Mouse (Mus musculus) splenic B cell, adult 2 months (primary cell): ENCODE data around the gene Aurkaip1.
A peak's percentile ranks its signal among the peaks of the same experiment; 100 is the strongest.

Source experiments
- DNase-seq: peaks from one replicate; pipeline ENCODE4 v3.0.0-alpha.2; 2011; ENCODE audit warnings: low read depth, low spot score
- H3K27me3 ChIP-seq: 2 replicates; pipeline ENCODE4 v1.6.1; 2012; ENCODE audit warnings: mild to moderate bottlenecking, low read length, moderate library complexity, mixed read lengths; ENCODE audit not compliant: control insufficient read depth, poor library complexity, insufficient read depth, severe bottlenecking
- H3K36me3 ChIP-seq: 2 replicates; pipeline ENCODE4 v1.6.1; 2012; ENCODE audit warnings: mild to moderate bottlenecking, low read length, moderate library complexity, mixed read lengths; ENCODE audit not compliant: control insufficient read depth, poor library complexity, insufficient read depth, severe bottlenecking

Aurkaip1 gene

DNA sequence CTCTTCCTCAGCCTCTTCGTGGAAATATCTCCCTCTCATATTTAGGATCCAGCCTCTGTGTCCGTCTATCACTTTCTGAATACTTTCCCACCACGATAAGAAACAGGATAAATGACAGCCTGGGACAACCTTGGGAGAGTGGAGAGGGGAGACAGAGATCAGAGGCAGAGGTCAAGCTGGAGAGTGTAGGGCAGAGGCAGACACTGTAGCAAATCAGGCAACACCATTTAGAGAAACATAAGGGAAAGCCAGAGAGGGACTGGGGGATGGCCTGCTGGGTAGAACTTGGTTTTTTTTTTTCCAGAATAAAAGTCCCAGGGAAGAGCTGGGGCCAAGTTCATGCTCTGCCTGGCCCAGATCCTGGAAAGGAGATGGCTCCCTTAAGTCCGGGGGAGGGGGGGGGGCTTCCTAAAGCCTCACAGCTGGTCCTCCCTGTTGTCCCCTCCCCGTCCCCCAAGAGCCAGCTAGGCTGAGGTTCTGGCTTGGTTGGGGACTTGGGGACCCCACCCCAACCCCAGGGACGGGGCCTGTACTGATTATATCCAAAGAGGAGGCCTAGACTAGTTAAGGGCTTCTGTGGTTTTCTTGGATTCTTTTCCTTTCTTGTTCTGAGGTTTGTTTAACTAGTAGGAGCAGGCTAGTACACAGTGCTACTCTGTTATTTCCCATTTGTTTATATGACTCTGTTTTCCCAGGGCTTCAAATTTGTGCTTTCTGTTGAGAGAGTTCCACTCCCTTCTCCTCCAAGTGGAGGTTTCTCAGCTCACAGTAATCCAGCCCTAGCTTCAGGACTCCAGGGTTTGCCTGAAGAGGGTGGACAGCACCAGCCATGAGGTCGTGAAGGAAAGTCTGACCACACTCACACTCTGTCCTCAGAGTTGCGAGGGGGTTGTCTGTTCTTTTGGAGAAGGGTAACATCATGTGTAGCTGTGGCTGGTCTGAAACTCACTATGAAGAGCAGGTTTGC lies 7.4 kb downstream of the Aurkaip1 start:
- Histone ChIP-seq H3K36me3 (no peaks in the 10 kb centered on the region), H3K27me3 (no peaks in the 10 kb centered on the region)
- DNase-seq = no peak

DNA sequence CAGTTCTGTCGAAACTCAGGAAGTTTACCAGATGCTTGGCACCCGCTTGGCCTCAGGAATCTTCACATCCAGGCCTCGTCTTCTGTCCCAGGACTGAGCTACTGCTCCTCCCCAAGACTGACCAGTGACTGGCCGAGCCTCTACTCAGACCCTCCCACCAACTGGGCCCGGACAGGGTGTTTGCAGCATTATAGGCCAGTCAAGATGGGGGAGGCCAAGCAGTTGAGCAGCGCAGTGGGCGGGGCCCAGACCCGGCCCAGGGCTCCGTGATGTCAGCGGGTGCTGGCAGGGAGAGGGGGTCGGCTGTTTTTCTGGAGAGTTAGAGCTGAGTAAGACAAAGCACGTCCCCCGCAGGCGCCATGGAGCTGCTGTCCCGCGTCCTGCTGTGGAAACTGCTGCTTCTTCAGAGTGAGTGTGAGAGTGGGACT lies 8.4 kb downstream of the Aurkaip1 start, which contains the start of gene Mxra8:
TSS of gene Mxra8 (plus strand) at position 198 of the 428 bp plus-strand sequence.
- Histone ChIP-seq H3K36me3 (no peaks in the 10 kb centered on the region), H3K27me3 (no peaks in the 10 kb centered on the region)
- DNase-seq = no peak

DNA sequence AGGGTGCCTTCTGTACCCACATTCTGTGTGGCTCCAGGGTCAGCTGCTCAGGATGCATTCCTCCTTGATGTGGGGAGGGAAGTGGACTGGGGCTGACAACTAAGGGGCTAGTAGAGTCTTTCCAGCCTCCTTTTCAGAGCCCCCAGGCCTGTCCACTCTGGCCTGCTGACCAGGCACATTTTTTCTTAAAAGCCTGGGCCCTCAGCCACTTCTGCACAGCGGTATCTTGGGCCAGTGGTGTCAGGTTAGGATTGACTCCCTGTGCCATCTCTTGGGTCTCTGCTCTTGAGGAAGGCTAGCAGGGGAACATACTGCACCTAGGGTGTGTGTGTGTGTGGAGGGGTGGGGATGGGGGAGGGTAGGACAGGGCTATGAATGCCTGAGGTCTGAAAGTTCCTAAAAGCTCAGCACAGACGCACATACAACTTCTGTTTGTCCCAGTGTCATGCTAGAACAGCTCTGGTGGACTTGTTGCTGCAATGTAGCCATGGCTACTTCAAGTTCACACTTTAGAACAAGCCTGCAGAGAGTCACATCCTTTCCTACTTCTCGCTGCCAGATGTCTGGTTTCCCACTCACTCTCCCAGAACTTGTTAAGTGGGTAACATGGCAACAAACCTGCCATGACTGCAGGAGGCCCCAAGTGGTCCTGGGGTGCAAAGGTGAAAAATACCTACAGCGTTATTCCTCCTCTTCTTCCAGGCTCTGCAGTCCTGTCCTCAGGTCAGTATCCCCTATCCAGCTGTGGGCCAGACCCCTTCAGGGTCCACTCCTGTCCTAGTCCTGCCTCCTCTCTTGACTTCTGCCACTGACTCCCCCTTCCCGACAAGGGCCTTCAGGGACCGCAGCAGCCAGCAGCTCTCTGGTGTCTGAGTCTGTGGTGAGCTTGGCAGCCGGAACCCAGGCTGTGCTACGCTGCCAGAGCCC lies 9.3 kb downstream of the Aurkaip1 start:
- Histone ChIP-seq H3K27me3 (no peaks in the 10 kb centered on the region), H3K36me3 (no peaks in the 10 kb centered on the region)
- no peak for DNase-seq

DNA sequence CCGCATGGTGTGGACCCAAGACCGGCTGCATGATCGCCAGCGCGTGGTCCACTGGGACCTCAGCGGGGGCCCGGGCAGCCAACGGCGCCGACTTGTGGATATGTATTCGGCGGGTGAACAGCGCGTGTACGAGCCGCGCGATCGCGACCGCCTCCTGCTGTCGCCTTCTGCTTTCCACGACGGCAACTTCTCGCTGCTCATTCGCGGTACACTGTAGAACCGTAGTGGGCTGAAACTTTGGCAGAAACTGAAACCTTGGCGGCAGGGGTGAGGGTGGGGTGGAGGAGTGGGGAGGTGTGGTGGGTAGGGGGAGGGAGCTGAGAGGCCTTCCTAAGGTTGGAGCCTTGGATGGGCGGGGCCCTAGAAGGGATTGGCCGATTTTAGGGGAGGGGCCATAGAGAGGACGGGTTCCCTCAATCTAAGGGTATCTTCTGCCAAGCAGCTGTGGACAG lies 10.0 kb downstream of the Aurkaip1 start:
- peak; percentile 85 for DNase-seq
- no peaks in the 10 kb centered on the region for H3K27me3 ChIP-seq
- H3K36me3 ChIP-seq = no peaks in the 10 kb centered on the region

DNA sequence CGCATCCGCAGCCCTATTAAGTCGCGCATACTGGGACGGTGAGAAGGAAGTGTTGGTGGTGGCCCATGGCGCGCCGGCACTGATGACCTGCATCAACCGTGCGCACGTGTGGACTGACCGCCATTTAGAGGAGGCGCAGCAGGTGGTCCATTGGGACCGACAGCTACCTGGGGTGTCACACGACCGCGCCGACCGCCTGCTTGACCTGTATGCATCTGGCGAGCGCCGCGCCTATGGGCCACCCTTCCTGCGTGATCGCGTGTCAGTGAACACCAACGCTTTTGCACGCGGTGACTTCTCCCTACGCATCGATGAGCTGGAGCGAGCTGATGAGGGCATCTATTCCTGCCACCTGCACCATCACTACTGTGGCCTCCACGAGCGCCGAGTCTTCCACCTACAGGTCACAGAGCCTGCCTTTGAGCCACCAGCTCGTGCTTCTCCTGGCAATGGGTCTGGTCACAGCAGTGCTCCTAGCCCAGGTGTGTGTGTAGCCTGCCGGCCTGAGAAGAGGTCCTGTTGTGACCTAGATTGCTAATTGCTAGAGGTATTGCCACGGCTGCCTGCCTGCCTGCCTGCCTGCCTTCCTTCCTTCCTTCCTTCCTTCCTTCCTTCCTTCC lies 10.7 kb downstream of the Aurkaip1 start:
- Histone ChIP-seq H3K27me3 (no peaks in the 10 kb centered on the region), H3K36me3 (no peaks in the 10 kb centered on the region)
- DNase-seq = peak; percentile 64

DNA sequence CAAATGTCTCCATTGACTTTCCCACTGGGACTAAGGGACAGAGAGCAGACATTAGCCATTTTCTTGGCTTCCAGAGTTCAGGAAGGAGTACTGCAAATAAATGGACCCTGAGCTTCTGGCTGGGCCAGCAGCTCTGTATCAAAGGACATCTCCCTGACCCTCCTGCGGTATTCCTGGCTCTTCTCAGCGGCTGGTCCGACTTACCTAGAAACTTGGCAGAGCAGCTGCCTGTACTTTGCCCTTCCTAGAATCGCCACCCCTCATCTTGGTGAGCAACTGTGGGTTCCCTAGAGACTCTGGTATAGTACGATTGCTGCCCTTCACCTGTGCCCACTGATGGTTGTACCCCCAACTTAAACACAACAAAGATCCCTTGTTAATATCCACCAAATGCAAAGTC lies 12.2 kb downstream of the Aurkaip1 start:
- no peak for DNase-seq
- Histone ChIP-seq H3K27me3 (no peaks in the 10 kb centered on the region), H3K36me3 (no peaks in the 10 kb centered on the region)

DNA sequence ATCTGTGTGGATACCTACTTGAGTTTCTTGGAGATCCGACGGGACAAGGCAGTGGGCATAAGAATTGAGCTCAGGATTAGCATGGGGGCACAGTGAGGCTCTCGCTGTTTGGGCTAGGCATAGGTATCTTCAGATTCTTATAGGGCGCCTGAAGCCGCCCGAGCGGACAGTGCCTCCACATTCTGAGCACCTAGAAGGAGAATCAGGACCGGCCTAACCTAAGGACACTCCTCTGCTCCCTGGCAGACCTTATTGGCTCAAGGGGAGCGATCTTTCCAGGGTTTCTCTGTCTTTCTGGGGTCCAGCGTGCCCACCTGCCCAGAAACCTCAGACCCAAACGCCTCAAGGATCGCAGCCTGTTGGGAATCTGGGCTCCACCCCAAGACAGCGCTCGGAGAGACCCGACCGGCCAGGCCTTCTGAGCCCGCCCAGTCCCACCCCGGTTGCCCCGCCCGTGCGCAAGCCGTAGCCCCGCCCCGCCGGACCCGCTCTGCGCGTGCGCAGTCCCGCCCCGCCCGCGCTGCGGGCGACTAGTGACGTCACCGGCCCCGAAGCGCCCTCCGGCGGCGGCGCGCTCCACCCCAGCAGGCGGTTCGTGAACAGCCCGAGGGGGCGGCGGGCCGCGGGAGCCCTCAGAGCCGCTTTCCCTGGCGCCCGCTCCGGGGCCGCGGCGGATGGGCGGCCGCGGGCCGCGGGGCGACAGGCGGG lies 16.0 kb downstream of the Aurkaip1 start, which contains the start of gene Dvl1:
TSS of gene Dvl1 (plus strand) at position 532 of the 708 bp plus-strand sequence.
- H3K36me3 ChIP-seq = no peaks in the 10 kb centered on the region
- H3K27me3 ChIP-seq = no peaks in the 10 kb centered on the region
- DNase-seq = peak; percentile 95

DNA sequence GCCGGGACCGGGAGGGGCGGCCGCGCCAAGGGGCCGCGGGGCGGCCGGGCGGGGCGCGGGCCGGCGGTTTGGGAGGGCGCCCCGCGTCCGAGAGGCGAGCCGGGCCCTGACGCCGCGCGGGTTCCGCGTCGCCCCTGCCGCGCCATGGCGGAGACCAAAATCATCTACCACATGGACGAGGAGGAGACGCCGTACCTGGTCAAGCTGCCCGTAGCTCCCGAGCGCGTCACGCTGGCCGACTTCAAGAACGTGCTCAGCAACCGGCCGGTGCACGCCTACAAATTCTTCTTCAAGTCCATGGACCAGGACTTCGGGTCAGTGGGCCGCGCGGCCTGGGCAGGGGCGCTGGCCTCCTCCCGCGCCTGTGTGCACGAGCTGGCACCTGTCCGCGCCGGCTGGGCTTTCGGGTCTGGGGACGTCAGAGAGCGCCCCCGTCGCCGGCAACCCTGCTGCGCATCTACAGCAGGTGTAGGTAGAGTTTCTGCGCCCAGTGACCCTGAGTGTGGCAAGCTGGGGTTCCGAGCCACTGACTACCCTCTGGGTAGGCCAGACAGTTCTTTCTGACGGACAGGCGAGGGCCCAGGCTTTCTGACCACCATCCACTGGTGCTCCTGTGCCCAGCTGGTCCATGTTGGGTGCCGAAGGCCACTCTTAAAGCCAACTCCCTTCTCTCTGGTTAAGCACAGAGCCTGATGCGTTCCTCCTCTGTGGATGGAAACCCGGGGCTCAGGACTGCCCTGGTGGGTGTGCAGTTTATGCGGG lies 16.7 kb downstream of the Aurkaip1 start:
- peak; percentile 55 for DNase-seq
- Histone ChIP-seq H3K27me3 (no peaks in the 10 kb centered on the region), H3K36me3 (no peaks in the 10 kb centered on the region)

DNA sequence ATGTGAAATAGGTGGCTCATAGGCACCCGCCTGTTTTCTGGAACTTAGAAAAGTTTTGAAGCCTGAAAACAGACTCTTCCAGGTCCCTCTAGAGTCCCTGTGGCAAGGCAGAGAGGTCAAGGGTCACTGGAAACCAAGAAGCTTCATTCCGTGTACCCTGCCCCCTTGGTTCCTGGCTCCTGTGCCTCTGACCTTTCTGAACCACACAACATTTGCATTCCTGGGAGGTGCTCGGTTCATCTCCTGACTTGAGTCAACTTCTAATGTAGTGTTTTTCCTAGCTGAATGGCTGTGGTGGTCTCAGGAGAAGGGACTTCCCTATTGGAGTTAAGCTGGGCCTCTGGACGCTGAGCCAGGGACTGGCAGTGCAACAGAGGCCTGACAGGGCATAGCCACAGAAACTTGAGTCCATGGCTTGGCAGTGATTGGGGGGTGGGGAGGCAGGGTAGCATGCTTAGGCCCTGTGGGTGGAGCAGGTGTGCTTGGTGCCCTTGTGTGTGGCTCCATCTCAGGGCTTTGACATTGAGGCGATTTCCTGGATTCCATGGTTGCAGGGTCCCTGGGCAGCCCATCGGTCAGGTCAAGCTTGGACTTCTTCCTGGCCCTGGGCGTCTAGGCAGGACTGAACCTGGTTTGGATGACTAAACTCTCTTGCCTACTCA lies 17.5 kb downstream of the Aurkaip1 start:
- Histone ChIP-seq H3K36me3 (no peaks in the 10 kb centered on the region), H3K27me3 (no peaks in the 10 kb centered on the region)
- DNase-seq = no peak

DNA sequence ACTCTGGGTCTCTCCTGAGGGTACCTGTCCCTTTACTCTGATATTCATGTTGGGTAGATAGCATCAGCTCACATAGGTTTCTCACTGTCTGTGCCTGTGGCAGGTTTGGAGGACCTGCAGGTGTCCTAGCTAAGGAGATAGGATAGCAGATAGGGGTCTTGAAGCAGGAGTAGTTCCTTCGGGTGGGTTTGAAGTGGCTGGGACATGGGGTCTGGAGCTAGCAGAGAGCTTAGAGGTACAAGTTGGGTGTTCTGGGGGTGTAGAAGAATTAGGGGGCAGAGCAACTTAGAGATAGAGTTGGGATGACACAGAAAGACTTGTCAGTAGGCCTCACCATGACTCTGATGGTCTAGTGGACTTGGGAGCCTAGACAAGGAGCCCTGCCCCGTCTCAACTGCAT lies 18.3 kb downstream of the Aurkaip1 start:
- DNase-seq = no peak
- Histone ChIP-seq H3K36me3 (no peaks in the 10 kb centered on the region), H3K27me3 (no peaks in the 10 kb centered on the region)

DNA sequence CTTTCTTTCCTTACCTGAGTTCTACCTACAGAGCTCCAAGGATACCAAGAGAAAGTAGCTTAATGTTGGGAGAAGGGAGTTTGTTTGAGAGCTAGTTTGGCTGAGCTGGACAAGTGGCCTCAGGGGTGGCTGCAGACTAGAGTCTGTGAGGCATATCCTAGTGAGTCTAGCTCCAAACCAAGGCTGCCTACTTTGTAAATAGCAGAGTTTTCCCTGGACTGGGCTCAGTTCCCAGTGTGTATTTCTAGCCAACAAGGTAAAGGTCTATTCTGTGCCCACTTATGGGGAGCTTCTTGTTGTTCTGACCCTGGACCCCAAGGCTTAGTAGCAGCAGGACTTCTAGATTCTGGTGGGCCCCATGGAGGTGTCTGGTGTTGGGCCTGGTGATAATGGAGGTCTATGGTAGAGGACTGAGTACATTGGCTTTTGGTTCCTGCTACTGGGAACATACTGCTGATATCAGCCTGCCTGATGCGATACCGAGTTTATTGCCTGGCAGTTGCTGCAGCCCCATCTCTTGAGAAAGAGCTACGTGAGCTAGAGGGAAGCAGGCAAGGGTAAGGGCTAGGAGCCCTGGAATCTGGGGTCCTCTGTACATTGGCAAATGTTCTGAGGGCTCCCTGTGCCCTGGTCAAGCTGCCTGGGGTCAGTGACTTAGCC lies 18.9 kb downstream of the Aurkaip1 start:
- Histone ChIP-seq H3K27me3 (no peaks in the 10 kb centered on the region), H3K36me3 (no peaks in the 10 kb centered on the region)
- no peak for DNase-seq

DNA sequence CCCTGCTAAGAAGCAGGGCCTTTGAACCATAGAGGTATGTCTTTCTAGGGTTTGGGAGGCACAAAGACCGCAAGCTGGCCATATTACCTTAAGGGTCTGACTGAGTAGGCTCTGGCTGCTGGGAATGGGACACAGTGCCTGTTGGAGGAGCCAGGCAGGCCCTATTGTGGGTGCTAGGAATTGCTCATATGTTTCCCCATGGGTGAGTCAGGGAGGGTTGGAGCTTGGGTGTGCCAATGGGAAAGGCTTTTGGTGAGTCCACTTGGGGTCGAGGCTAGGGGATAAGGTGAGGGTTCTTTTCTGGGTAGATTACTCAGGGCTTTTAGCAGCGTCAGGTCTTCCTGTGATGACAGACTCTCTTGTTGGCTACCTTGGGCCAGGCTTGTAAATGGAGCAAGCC lies 20.3 kb downstream of the Aurkaip1 start:
- Histone ChIP-seq H3K36me3 (no peaks in the 10 kb centered on the region; the same call in 1 of the 2 replicates), H3K27me3 (no peaks in the 10 kb centered on the region)
- no peak for DNase-seq
